Mouse (Mus musculus) spleen, postnatal 10 days (tissue): Measurements from ENCODE around the gene Rab30.

ENCODE experiments used
- DNase-seq, 2 experiments: peaks; one replicate each; pipeline ENCODE4 v3.0.0; 2021 to 2022; ENCODE audit warnings: low spot score in 2 of 2

Gene Rab30

GRCm38 (mm10) chr7:92842254-92842653, 100.9 kb downstream of the Rab30 start:
- DNase-seq: no peak

- no peak for DNase-seq
Observed at GRCm38 (mm10) chr7:92848246-92848645, 106.8 kb downstream of the Rab30 start.

- no peak for DNase-seq
Observed at GRCm38 (mm10) chr7:92866526-92866925, 125.1 kb downstream of the Rab30 start.

GRCm38 (mm10) chr7:92870161-92870560, 128.8 kb downstream of the Rab30 start:
- no peak for DNase-seq

GRCm38 (mm10) chr7:92871596-92871995, 130.2 kb downstream of the Rab30 start:
- no peak for DNase-seq

GRCm38 (mm10) chr7:92874116-92874675, 132.8 kb downstream of the Rab30 start, which contains the start of the genes Ddias and Prcp:
Gene Ddias, minus strand, starts transcription at chr7:92874247.
Gene Prcp, plus strand, starts transcription at chr7:92874470.
- DNase-seq: peak; percentile 98

GRCm38 (mm10) chr7:92874761-92875408, 133.5 kb downstream of the Rab30 start:
- peak; percentile 90 to 94 for DNase-seq

- no peak for DNase-seq
Observed at GRCm38 (mm10) chr7:92876066-92876465, 134.7 kb downstream of the Rab30 start.

GRCm38 (mm10) chr7:92876538-92876937, 135.1 kb downstream of the Rab30 start:
- no peak for DNase-seq

GRCm38 (mm10) chr7:92878575-92879285, 137.3 kb downstream of the Rab30 start:
- peak in 1 of 2 experiments; percentile 52 for DNase-seq

GRCm38 (mm10) chr7:92883850-92884716, 142.7 kb downstream of the Rab30 start:
- DNase-seq: no peak

- no peak for DNase-seq
Observed at GRCm38 (mm10) chr7:92884998-92885660, 143.7 kb downstream of the Rab30 start.

GRCm38 (mm10) chr7:92886801-92887200, 145.4 kb downstream of the Rab30 start:
- DNase-seq: no peak

GRCm38 (mm10) chr7:92887230-92887629, 145.8 kb downstream of the Rab30 start:
- no peak for DNase-seq

- no peak for DNase-seq
Observed at GRCm38 (mm10) chr7:92890211-92890610, 148.8 kb downstream of the Rab30 start.

- DNase-seq: no peak
Observed at GRCm38 (mm10) chr7:92890618-92891230, 149.3 kb downstream of the Rab30 start.

GRCm38 (mm10) chr7:92893478-92893877, 152.1 kb downstream of the Rab30 start:
- no peak for DNase-seq
